Mouse (Mus musculus) regulatory T cell (primary cell): ENCODE data around the gene Kifc3.
"Not testable (repeated sequence)": the region's sequence is repeated elsewhere in the genome, so short reads cannot be mapped to it uniquely, and the experiment has no call there.

Experiments
- in situ Hi-C: fragments of 300-600 bp; cut with MboI, MseI; formaldehyde crosslinking; loops from one replicate; pipeline ENCODE4 v1.15.1; 2025; ENCODE audit warnings: high pct_unique_total_duplicates

Kifc3 gene

GRCm38 (mm10) chr8:95202649-95203275 lies at the start of gene Kifc3:
TSS of gene Kifc3 (minus strand) at chr8:95202812.
- in situ Hi-C loops: loop anchor here (5.0 kb wide), 1 partner anchor 260 kb away; no protein-coding TSS in a partner anchor

- in situ Hi-C loops: no loop called here
These were observed 49.4 kb upstream of the Kifc3 start for GRCm38 (mm10) chr8:95252056-95252455.

- in situ Hi-C loops: no loop called here
These were observed 47.2 kb upstream of the Kifc3 start for GRCm38 (mm10) chr8:95249847-95250246.

GRCm38 (mm10) chr8:95247277-95247676 lies 44.7 kb upstream of the Kifc3 start:
- in situ Hi-C loops: no loop called here

GRCm38 (mm10) chr8:95245180-95245579 lies 42.6 kb upstream of the Kifc3 start:
- in situ Hi-C loops: no loop called here

- in situ Hi-C loops: no loop called here
These were observed 41.2 kb upstream of the Kifc3 start for GRCm38 (mm10) chr8:95243853-95244252.

GRCm38 (mm10) chr8:95242826-95243571 lies 40.4 kb upstream of the Kifc3 start:
- in situ Hi-C loops: no loop called here

- in situ Hi-C loops: no loop called here
These were observed 39.6 kb upstream of the Kifc3 start for GRCm38 (mm10) chr8:95242099-95242825.

- in situ Hi-C loops: no loop called here
These were observed 33.1 kb upstream of the Kifc3 start for GRCm38 (mm10) chr8:95235683-95236082.

- in situ Hi-C loops: not testable (repeated sequence)
These were observed 27.5 kb upstream of the Kifc3 start for GRCm38 (mm10) chr8:95230086-95230485.

GRCm38 (mm10) chr8:95227151-95227468 lies 24.5 kb upstream of the Kifc3 start:
- in situ Hi-C loops: no loop called here

- in situ Hi-C loops: no loop called here
These were observed 23.9 kb upstream of the Kifc3 start for GRCm38 (mm10) chr8:95226251-95227150.

GRCm38 (mm10) chr8:95223969-95224368 lies 21.4 kb upstream of the Kifc3 start:
- in situ Hi-C loops: no loop called here

GRCm38 (mm10) chr8:95221045-95221444 lies 18.4 kb upstream of the Kifc3 start:
- in situ Hi-C loops: no loop called here

- in situ Hi-C loops: no loop called here
These were observed 18.0 kb upstream of the Kifc3 start for GRCm38 (mm10) chr8:95220571-95220998.

- in situ Hi-C loops: no loop called here
These were observed 17.0 kb upstream of the Kifc3 start for GRCm38 (mm10) chr8:95219623-95220022.

- in situ Hi-C loops: no loop called here
These were observed 13.2 kb upstream of the Kifc3 start for GRCm38 (mm10) chr8:95215709-95216360.

- in situ Hi-C loops: loop anchor here (5.0 kb wide), 1 partner anchor 98 kb away; no protein-coding TSS in a partner anchor
These were observed 7.3 kb upstream of the Kifc3 start for GRCm38 (mm10) chr8:95209924-95210323.

- in situ Hi-C loops: loop anchor here (5.0 kb wide), 1 partner anchor 94 kb away; no protein-coding TSS in a partner anchor
These were observed 3.3 kb upstream of the Kifc3 start for GRCm38 (mm10) chr8:95205946-95206345.

GRCm38 (mm10) chr8:95204039-95204380 lies 1.4 kb upstream of the Kifc3 start:
- in situ Hi-C loops: loop anchor here (5.0 kb wide), 1 partner anchor 262 kb away; no protein-coding TSS in a partner anchor
